Mouse (Mus musculus) E14TG2a.4 (cell line): ENCODE data around the gene Il11.
A peak's percentile ranks its signal among the peaks of the same experiment; 100 is the strongest.

ENCODE experiments used
- H3K27me3 ChIP-seq: 2 replicates; pipeline ENCODE4 v1.6.1; 2014; ENCODE audit warnings: low read length, control low read depth; ENCODE audit not compliant: insufficient read depth
- H3K36me3 ChIP-seq: 2 replicates; pipeline ENCODE4 v1.6.1; 2014; ENCODE audit warnings: low read length, control low read depth; ENCODE audit not compliant: insufficient read depth
- H3K4me1 ChIP-seq: replicated peaks from 2 replicates; pipeline ENCODE4 v1.6.1; 2014; ENCODE audit warnings: low read depth, low read length, control low read depth
- H3K4me3 ChIP-seq: replicated peaks from 2 replicates; pipeline ENCODE4 v1.5.1; 2014; ENCODE audit warnings: mild to moderate bottlenecking, low read length
- H3K9me3 ChIP-seq: 2 replicates; pipeline ENCODE4 v1.6.1; 2014; ENCODE audit warnings: low read length, control low read depth
- CTCF ChIP-seq: conservative IDR thresholded peaks from 2 replicates; pipeline ENCODE4 v1.5.1; 2014; ENCODE audit warnings: low read length
- NANOG ChIP-seq: IDR thresholded peaks from 2 replicates; pipeline ENCODE4 v1.6.1; 2014; ENCODE audit warnings: borderline replicate concordance, low read length, mixed read lengths
- POU5F1 ChIP-seq: IDR thresholded peaks from 2 replicates; pipeline ENCODE4 v1.6.1; 2014; ENCODE audit warnings: low read length, borderline replicate concordance

Il11 gene

GRCm38 (mm10) chr7:4792278-4793212 is 9.9 kb upstream of the Il11 start, which contains the start of gene Rpl28:
TSS of gene Rpl28 (plus strand) at chr7:4792874.
- peak within 1 kb of the TSS; percentile 91 for H3K4me3 ChIP-seq
- no peaks in the 10 kb centered on the region for H3K9me3 ChIP-seq
- peaks cover 47% of the 10 kb centered on the region for H3K36me3 ChIP-seq
- TF ChIP-seq NANOG: no peak
- TF ChIP-seq POU5F1: no peak
- TF ChIP-seq CTCF: no peak
- H3K27me3 ChIP-seq: no peaks in the 10 kb centered on the region
- peaks cover 55% of the 10 kb centered on the region for H3K4me1 ChIP-seq

DNA sequence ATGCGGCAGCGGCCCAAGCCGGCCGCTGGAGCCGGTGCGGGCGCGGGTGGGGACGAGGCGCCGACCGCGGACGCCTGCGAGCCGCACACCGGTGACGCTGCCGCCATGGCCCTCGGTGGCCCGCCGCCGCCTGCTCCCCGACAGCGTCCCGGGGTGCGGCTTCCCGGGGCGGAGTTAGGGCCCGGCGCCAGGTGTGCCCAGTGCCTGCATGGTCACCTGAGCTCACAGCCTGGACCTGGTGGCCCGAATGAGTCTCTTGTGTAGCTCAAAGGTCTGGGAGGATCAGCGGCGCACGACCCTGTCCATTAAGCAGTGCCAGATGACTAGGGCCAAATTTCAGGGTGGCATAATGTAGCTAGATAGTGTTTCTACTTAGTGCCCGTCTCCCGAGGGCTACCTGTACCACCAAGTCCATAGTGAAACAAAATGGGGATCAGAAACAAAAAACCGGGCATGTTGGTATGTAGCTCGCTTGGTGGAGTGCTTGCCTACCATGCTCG is 6.8 kb upstream of the Il11 start, which contains the start of gene Tmem238:
Gene Tmem238, minus strand, starts transcription at position 221 of the 500 bp plus-strand sequence.
- Histone ChIP-seq H3K27me3 (peaks cover 10% of the 10 kb centered on the region), H3K4me3 (peak within 1 kb of the TSS; percentile 87), H3K36me3 (peaks cover 42% of the 10 kb centered on the region), H3K9me3 (no peaks in the 10 kb centered on the region), H3K4me1 (peaks cover 41% of the 10 kb centered on the region)
- TF ChIP-seq POU5F1 (no peak), NANOG (no peak), CTCF (no peak)

GRCm38 (mm10) chr7:4788499-4789435 is 6.1 kb upstream of the Il11 start:
- peak overlapping the region; percentile 87 for H3K4me3 ChIP-seq
- H3K36me3 ChIP-seq: peaks cover 42% of the 10 kb centered on the region
- H3K27me3 ChIP-seq: peaks cover 17% of the 10 kb centered on the region
- H3K4me1 ChIP-seq: peaks cover 41% of the 10 kb centered on the region
- TF ChIP-seq POU5F1 (no peak), CTCF (no peak)
- H3K9me3 ChIP-seq: no peaks in the 10 kb centered on the region

DNA sequence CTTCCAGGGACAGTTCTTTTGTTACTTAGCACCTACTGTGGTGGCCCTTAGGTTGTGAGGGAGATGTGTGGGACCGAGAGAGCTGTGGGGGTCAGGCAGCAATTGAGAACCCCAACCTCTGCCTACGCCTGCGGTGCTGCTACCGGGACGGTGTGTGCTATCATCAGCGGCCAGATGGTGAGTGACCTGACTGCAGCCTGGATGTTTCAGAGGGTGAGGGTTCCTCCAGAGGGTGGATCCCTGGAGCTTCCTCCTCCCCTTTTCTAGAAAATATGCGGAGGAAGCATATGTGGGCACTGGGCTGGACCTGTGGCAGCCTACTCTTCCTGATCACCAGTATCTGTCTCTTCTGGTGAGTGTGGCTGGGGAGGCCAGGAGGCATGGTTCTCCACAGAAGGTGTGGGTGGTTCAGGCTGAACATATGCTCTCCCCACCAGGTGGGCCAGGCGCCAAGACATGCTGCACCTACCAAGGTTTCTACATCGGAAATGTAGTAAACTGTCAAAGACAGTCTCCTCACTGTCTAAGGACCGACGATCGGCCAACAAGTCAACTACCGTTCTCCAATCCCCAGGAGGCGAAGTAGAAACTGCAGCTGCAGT is 1.1 kb upstream of the Il11 start:
- Histone ChIP-seq H3K27me3 (peaks cover 66% of the 10 kb centered on the region), H3K4me1 (peaks cover 41% of the 10 kb centered on the region), H3K4me3 (no peak overlapping the region), H3K36me3 (peaks cover 37% of the 10 kb centered on the region), H3K9me3 (no peaks in the 10 kb centered on the region)
- TF ChIP-seq NANOG: no peak
- no peak for TF ChIP-seq CTCF
- TF ChIP-seq POU5F1: no peak

DNA sequence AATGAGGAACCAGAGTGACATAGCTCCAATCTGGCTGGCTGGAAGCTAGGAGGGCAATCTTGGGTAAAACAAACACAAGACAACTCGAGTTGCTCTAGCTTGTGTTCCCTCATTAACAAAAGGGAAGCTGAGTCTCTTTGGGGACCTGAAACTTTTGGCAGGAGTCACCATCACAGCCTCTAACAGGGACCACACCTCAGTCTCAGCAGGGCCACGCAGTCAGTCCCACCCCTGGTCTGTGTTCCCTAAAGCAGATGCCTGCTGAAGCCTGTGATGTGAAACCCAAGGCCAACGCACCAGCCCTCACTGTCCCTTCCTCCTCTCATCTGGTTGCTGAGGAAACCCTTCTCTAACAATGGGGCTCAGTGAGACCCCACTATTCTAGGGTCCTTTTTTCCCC is 529 bp downstream of the Il11 start:
- H3K27me3 ChIP-seq: peaks cover 80% of the 10 kb centered on the region
- H3K4me1 ChIP-seq: peaks cover 41% of the 10 kb centered on the region
- no peaks in the 10 kb centered on the region for H3K9me3 ChIP-seq
- no peak for TF ChIP-seq POU5F1
- no peak for TF ChIP-seq NANOG
- no peak for TF ChIP-seq CTCF
- H3K4me3 ChIP-seq: no peak overlapping the region
- H3K36me3 ChIP-seq: peaks cover 34% of the 10 kb centered on the region

- no peak overlapping the region for H3K4me3 ChIP-seq
- H3K27me3 ChIP-seq: peaks cover 96% of the 10 kb centered on the region
- H3K4me1 ChIP-seq: peaks cover 52% of the 10 kb centered on the region
- peaks cover 15% of the 10 kb centered on the region for H3K36me3 ChIP-seq
- no peaks in the 10 kb centered on the region for H3K9me3 ChIP-seq
- TF ChIP-seq CTCF (no peak), POU5F1 (no peak), NANOG (no peak)
Observed at GRCm38 (mm10) chr7:4779921-4780320, 2.7 kb downstream of the Il11 start.

- no peak for TF ChIP-seq NANOG
- TF ChIP-seq POU5F1: no peak
- no peak for TF ChIP-seq CTCF
- no peaks in the 10 kb centered on the region for H3K36me3 ChIP-seq
- H3K27me3 ChIP-seq: peaks cover 91% of the 10 kb centered on the region
- no peak overlapping the region for H3K4me3 ChIP-seq
- no peaks in the 10 kb centered on the region for H3K9me3 ChIP-seq
- peaks cover 46% of the 10 kb centered on the region for H3K4me1 ChIP-seq
Observed at GRCm38 (mm10) chr7:4777851-4778637, 4.6 kb downstream of the Il11 start.
